Mouse (Mus musculus) gastrocnemius, adult 8-10 months (tissue): ENCODE measurements around the gene Gnpat. TPM values are rescaled to one million over a fixed set of nuclear protein-coding genes. Genes with fewer than 3 reads are reported as not detected.
A peak's percentile ranks its signal among the peaks of the same experiment; 100 is the strongest.

Experiments used
- DNase-seq, 2 experiments: peaks; one replicate each; pipeline ENCODE4 v3.0.0; 2022; ENCODE audit warnings: low spot score in 2 of 2
- total RNA-seq, 4 experiments: library from RNA; stranded (reverse); gene quantifications; 2 replicates each; pipeline ENCODE4 v1.2.4; 2022

The Gnpat gene
- 100 to 1,000 TPM; 145 to 180 (median 156) TPM for total RNA-seq

DNA sequence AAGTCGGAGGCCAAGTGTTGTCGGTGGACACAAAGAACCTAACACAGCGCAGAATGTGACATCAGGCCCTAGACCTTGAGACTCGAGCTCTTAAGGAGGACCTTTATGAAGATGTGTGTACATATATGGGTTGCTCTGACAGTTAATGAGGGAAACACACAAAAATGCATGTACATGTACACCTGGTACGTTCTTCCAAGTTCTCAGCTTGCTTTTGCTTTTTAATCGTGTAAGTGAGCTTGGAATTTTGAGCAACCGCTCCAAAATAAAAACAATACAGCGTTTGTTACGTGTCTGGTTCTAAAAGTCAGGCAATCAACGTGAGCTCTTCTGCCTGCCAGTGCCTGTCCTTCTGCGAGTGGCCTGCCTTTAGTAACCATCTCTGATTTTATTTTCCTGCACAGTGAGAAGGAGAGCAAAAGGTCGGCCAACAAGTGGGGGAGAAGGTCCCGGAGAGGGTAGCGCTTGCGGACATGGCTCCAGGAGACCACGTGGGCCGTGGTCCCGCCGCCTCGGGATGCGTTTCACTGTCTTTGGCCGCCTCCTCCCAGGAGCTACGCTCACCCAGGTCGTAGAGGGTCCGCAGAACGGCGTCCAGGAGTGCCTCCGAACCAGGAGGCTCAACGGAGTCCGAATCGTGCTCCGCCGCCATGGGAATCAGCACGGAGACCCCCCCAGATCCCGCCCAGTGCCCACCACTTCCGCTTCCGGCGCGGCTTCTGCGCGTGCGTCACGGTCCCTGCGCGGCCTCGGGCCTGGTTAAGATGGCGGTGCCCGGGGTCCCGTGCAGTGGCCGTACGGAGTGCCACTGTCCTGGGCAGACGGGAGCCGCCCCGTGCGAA, at the start of gene Gnpat, which contains the start of gene 2810004N23Rik:
Gnpat (plus strand) TSS at position 713 of the 842 bp plus-strand sequence.
2810004N23Rik (minus strand) TSS at position 800 of the 842 bp plus-strand sequence.
- DNase-seq: peak; percentile 86 to 89

DNA sequence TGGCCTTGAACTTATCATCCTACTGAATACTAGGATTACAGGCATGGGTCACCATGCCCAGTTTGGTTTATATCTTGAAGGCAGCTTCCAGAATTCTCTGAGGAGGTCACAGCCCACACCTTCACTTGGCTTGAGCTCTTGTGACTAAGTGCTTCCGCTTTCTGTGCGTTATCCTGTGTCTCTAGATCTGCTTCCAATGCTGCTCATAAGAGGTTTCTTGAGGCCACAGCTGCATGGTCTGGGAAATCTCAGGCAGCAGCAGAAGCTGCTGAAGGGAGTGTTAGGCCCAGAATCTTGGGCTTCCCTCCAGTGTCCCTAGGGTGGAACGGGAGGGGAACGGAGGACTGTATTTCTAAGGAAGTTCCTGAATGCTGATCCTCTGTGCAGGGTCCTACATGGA, 49.5 kb upstream of the Gnpat start:
- no peak for DNase-seq

DNA sequence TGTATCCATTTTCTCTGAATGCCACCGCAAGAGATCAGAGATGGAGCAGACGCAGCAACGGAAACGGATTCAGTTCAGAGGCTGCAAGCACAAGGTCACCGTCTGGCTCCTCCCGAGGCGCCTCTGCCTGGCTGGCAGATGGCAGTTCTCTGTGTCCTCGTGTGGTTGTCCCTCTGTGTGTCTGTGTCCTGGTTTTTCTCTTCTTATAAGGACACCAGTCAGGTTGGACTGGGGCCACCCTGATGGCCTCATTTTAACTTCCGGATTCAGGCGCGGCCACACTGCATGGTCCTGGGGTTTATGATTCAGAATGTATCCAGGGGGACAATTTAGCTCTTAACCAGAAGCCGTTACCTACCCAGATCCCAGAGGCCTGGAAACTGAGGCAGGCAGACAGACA, 47.0 kb upstream of the Gnpat start:
- DNase-seq: no peak

DNA sequence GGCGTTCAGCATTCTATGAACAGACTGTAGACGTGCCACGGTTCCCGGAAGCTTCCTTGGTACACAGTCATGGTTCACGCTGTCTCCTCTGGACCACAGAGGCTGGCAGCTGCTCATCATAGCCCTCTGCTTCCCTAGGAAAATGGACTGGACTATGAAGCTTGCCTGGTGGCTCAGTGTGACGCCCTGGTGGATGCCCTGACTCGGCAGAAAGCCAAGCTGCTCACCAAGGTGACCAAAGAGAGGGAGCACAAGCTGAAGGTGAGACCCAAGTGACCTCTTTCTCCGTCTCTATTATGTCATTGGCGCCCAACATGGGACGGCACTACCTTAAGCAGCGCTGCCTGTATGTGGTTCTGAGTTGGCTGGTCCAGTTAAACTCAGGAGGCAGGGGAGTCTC, 46.0 kb upstream of the Gnpat start:
- DNase-seq: no peak

DNA sequence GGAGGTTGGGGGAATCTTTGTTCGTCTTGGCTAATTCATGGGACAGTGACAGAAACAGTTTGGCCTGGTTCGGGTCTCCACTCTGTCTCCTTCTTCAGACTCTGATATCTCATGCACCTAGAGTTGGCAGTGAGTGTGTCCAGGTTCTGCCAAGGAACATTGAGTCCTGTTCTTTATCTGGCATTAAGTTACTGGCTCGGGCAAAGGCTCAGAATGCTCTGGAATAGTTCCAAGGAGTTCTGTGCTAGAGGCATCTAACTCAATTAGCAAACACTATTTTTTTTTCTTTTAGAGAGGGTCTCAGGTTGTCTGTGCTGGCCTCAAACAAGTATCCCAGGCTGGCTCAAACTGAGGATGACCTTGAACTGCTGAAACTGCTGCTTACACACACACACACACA, 45.5 kb upstream of the Gnpat start:
- peak in 1 of 2 experiments; percentile 61 for DNase-seq

DNA sequence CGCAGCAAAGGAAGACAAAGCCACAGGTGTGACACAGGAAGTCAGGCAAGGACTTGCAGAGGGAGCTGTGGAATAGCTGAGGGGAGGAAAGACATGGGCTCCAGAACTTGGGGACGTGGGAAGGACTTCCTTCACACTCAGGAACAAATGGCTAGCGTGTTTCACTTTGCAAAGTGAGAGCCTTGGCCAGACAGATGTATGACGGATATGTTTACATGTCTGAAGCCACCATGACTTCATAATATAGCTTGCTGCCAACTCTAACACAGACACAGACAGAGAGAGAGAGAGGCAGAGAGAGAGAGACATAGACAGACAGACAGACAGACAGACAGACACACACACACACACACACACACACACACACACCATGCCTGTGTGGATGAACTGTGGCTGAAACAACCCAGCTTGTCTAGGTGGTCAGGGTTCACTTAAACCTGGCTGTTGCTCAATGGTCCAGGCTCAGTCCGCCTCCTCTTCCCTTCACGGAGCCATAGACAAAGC, 43.2 kb upstream of the Gnpat start:
- no peak for DNase-seq

DNA sequence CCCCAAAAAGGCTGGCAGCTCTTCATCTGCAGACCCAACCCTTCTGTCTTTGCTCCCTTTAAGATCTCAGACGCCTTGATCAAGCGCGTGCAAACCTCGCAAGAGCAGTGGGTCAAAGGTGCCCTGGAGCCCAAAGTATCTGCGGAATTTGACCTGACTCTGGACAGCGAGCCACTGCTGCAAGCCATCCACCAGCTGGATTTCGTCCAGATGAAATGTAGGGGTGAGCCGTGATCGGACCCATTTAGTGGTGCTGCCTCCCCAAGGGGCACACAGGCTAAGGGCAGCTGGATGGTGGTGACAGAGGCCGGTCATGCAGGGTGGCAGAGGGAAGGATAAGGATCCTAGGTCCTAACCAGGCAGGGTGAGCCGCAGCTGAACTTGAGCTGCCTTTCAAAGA, 42.7 kb upstream of the Gnpat start:
- DNase-seq: no peak

DNA sequence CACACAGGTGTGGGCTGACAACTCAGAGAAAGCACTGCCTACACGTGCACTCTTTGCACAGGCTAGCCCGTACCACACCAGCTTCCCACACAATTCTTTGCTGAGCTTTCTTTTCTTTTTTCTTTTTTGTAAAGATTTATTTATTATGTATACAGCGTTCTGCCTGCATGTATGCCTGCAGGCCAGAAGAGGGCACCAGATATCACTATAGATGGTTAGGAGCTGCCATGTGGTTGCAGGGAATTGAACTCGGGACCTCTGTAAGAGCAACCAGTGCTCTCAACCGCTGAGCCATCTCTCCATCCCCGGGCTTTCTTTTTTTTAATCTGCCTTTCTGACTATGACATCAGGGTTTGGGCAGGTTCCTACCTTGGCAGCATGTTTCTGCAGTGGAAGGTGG, 39.3 kb upstream of the Gnpat start:
- no peak for DNase-seq

DNA sequence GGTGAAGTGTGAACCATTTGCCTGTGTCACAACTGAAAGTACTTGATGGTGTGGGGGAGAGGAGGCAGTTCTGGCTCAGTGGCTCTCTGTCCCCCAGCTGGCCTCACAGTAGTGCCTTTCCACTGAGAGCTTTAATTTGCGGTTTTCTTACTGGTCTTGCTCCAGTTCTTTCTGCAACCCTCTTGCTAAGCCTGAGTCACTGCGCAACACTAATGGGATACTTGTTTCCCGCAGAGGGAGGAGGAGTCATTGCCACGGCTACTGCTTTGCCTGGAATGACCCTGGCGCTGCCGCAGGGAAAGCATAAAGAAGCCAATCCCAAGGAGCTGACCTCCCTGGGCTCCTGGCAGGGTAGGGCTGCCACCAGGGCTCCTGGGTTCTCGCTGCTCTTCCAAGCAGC, 36.2 kb upstream of the Gnpat start:
- no peak for DNase-seq

DNA sequence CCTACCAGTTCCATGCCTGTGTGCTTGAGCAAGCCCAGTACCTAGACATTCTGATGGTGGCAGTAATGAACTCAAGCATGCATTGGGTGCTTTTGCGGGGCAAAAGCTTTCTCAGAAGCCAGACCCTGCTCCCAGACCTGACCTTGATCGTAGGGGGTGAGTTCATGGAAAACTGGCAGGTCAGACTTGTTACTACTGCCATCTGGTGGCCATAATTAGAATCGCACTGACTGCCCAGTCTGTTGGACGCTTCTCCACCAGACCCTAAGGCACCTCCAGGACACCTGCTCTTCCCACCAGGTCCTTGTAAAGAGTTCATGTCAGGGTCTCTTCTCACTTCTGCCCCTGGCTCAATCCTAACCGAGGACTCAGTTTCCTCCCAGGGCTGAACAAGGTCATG, 35.4 kb upstream of the Gnpat start:
- peak in 1 of 2 experiments; percentile 28 for DNase-seq

DNA sequence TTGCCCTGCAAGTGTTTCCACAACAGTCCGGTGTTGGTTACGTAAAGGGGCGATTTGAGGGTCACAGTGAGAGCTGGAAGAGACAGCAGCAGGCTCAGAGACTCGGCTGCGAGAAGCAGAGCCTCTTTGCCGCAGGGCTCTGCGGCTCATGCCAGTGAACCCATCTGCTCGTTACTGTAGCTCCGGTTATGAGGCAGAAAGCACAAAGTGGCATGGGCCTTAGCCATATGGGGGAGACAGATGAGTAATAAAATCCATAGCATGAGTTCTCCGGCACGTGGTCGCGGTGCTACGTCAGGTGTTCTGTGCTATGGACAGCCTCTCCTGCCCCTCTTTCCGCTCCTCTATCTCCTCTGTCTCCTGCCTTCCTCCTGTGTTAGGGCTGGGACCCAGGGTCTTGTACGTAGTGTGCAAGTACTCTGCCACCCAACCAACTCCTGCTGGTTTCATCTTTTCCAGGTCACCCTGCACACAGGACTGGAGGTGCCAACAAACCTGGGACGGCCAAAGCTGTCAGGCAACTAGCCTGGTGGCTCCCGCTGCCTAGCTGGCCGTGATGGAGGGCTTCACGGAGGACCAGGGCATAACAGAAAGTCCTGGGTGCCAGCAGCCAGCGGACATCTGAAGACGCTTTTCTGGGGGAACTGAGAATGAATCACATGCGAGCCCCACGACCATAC, 34.1 kb upstream of the Gnpat start:
- no peak for DNase-seq

DNA sequence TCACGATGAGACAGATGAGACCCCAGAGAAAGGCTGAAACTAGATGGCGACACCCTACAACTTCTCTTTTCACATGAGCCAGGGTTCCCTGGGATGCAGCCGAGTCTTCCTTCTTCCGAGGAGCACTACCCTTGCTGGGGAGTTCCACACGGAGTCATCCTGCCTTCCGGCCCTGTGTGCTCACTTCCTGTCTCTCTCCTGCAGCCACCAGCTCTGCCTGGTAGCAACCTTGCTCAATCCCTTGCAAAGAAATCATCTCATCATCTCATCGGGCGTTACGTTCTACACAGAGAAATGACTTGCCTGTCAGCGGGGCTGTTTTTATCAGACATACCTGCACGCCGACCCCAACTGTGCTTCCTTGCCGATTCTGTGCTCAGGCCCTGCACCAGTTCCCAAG, 32.8 kb upstream of the Gnpat start:
- DNase-seq: no peak

DNA sequence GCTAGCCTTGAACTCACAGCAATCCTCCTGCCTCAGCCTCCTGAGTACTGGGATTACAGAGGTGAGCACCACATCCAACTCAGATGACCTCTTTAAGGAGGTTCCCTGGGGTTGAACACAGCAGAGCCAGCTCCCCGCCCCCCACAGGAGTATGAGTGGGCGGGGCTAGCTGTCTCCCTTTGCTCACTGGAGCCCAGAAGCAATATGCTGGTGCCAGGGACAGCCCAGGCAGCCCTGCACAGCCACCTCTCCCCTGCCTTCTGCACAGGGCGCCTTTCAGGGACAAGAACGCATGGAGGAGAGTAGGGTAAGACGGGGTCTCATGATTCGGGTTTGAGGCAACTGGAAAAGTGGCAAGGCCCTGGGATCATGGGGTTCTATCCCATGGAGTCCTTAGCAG, 31.3 kb upstream of the Gnpat start:
- DNase-seq: no peak

DNA sequence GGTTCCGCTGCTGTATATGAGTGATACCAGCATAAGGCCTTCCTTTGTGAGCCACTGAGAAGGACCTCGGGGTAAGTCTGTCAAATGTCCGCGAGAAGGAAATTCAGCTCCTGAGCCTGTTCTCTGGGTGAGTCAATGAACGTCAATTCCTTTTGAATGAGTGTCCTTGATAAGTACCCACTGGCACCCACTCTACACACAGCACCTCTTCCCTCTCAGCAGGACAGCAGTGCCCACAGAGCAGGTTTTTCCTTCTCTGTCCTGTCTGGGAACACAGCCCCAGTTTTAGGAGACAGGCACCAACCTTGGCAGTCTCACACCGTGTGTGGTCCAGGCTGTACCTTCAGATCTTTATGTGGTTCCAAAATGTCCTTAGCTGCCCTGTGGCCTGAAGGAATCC, 30.9 kb upstream of the Gnpat start:
- no peak for DNase-seq

DNA sequence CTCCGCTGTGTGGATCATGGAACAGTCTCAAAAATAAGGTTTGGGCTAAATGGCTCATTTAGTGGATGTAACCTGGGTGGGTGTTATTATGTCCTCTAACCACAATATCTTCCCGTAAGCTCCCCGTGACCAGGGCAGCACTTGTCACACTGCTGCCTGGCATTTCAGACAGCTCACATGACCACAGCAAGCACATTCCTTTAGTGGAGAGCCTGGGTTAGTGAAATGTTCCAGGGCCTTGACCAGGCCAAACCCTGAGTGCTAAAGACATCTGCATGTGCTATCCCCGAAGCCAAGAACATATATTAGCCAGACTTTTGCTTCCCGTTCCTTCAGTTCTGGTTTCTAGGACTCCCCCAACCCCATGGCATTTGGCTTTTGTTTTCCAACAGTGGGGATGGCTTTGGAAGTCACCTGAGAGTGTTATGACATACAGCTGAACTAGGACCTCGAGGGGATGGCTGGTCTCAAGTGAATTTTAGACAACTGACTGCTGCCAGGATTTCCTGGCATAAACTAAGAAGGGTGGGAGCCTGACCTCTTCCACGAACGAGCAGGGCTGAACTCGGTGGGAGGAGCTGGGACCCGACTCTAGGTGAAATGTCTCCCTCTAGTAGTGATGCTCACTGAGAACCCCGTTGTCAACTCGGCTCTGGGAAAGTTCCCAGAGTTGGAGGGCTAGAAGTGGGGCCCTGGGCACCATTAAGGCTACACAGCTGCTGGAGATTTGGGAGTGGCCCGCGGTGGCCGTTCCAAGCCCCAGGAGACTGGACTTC, 29.2 kb upstream of the Gnpat start:
- DNase-seq: no peak

DNA sequence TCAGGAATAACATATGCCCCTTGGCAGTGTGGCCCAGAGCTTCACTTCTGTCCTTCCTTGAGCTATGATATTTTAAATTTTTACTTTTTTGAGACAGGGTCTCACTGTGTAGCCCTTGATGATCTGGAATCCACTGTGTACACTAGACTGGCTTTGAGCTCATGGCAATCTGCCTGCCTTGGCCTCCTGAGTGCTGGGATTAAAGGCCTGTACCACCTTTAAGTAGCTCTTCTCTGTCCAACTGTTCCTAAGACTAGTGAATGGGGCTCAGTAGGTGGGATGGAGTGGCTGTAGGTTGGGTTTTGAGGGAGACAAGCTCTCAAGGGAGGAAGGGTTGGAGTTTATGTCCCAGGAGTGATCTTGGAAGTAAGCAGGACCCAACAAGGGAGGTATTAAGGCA, 27.0 kb upstream of the Gnpat start:
- no peak for DNase-seq

DNA sequence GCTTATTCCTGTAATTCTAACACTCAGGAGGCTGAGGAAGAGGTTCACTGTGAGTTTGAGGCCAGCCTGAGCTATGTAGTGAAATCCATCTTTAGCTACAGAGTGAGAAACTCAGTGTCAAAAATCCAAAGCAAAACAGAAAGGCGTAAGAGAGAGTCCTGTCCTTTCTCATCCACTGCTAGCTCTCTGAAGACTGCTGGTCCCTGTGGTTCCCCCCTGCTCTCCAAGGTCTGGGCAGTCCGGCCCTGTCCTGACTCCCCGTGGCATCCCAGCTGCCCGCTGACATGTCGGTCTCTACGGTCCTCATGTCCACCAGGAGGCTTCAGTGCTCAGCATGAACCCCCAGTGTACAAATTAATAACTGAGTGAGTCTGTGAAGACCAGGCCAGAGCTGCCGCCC, 26.6 kb upstream of the Gnpat start:
- DNase-seq: no peak

DNA sequence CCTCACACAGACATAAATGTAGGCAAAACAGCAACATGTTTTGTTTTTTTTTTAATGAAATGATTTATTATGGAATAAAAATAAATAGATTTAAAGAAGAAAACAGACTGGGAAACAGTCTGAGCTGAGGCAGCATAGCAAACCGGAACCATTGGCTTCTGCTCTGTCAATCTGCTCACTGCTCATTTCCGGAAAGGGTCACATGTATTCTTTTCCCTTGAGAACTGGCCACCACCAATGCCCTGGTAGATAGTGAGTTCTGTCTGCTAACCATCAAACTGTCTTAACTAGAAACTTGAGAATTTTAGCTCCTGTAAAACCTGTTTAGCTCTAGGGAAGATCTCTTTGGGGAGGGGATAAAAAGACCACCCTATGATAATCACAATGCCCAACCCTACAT, 25.9 kb upstream of the Gnpat start:
- no peak for DNase-seq

DNA sequence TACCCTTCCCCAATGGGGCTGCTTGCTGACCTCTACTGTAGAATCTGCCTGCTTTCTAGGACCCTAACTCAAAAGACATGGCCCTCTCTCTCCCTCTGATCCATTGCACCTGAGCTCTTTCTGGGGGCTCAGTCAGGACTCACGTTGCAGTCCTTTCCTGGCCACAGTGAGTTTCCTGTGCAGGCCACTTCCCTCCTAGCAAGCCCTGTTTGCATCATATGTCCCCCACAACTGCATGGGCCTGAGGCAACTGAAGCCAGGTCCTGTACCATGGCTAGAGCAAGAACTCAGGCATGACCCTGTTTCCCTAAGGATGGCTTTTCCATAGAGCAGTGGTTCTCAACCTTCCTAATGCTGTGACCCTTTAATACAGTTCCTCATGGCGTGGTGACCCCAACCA, 24.9 kb upstream of the Gnpat start:
- no peak for DNase-seq

DNA sequence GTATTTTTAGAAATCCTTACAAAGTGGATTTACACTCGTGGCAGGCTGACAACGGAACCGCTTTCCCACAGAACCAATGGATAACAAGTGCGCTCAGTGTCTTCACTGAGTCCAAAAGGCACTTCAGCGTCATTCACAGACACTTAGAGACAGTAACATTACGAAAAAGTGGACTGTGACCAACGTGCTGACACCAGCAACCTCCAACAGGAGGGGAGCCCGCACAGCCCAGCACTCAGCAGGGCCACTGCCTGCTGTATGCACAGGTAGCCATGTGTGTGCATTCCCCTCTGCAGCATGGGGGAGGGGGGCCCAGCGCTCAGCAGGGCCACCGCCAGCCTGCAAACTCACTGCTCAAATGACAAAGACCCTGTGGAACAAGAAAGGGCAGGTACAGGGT, 23.5 kb upstream of the Gnpat start:
- DNase-seq: no peak

DNA sequence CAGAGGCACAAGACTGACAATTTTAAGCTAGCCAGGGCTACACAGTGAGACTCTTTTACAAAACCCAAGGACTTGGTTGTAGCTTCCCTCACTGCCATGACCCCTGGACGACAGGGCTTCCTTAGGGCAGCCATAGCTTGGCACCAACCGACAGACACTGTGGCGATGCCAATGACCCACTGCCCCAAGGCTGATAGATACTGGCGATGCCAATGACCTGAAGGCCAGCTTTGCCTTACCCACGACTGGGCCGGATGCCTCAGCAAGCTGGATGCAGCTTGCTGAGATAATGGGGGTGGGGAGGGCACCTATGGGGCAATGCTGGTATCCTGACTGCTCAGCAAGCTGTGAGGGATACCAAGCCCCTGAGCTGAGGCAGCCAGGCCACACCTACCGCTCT, 21.9 kb upstream of the Gnpat start:
- DNase-seq: no peak

DNA sequence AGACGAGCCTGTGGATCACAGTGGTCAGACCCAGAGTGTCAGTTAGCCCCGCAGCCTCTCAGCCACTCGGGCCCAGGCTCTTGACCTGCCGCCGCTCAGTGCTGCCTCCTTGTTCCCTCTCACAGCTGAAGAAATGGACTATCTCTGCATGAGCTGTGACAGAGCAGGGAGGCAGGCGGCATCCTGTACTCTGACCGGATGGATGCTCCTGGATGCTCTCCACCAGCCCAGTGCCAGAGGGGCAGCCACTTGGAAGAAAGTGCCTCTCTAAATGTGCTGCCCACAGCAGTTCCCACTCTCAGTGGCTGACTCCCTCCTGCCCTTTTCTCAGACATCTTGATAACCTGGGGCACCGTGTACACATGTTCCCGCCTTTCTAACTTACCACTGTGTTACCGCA, 21.1 kb upstream of the Gnpat start:
- DNase-seq: no peak
